Mouse (Mus musculus): ENCODE results near the gene Plekhj1.
A peak's percentile ranks its signal among the peaks of the same experiment; 100 is the strongest.

The Plekhj1 gene

DNA sequence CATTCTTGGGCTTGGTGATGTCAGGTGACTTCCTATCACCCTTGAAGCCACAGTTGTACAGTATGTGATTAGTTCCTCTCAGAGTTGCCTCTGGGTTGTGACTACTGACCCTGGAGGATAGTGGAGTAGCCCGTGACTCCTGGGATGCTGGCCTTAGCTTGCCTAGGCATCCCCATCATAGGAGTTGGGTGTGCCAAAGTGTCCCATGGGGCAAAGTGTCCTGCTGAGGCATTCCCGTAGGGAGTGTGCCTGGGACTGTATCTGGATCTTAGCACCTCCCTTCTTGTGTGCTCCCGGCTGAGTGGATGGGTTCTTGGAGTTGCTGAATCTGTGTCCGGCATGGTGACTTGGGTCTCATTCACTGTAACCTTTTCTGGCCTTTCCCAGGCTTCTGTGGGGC, 23.4 kb downstream of the Plekhj1 start:
- no peak for DNase-seq

DNA sequence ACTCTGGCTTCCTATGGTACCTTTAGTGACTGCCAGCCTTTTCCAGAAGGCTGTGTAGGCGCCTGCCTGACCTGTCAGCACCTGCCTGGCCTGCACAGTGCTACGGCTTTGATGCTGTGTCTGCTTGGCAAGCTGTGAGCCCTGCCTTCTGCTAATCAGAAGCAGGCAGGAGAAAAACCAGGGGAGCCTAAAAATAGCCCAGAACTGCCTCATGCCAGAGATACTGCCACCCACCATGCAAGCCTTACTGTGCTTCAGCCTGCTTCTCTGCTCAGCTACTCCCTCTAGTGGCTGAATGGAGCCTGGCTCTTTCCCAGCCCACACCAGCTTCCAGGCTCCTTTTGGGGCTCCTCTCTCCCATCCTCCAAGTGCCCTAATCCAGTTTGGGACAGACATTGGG, 23.9 kb downstream of the Plekhj1 start:
- peak; percentile 80 to 82 for DNase-seq

DNA sequence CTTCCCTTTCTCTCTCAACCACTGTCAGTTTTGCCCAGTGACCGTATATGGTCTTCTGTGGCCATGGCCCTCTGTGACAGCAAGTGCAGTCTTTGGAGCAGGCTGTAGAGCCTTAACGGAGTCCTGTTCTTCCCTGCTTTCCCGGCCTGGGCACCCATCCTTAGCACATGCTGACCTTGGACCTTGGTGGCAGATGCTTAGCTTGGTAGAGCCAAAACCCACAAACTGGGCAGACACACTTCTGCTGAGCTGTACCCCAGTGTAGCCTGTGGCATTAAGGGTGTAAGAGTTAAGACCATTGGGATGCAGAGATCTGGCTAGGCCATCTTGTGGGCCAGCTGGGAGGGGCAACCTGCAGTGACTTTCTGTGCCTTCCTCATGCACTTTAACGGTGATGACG, 24.6 kb downstream of the Plekhj1 start:
- DNase-seq: no peak

DNA sequence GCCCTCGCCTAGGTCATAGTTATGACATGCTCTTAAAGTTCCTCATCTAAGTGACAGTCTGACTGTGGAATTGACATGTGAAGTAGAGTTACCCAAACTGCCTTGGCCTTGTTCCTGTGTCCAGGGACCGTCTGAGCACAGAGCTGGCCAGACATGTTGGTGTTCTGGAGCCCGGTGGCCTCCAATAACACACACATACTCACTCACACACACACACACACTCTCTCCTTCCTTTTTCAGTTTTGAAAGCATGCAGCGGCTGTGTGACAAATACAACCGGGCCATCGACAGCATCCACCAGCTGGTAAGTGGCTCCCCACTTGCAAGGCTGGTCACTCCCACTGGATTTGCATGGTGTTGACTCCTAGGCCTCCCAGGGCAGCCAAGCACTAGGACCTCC, 30.1 kb downstream of the Plekhj1 start:
- no peak for DNase-seq

DNA sequence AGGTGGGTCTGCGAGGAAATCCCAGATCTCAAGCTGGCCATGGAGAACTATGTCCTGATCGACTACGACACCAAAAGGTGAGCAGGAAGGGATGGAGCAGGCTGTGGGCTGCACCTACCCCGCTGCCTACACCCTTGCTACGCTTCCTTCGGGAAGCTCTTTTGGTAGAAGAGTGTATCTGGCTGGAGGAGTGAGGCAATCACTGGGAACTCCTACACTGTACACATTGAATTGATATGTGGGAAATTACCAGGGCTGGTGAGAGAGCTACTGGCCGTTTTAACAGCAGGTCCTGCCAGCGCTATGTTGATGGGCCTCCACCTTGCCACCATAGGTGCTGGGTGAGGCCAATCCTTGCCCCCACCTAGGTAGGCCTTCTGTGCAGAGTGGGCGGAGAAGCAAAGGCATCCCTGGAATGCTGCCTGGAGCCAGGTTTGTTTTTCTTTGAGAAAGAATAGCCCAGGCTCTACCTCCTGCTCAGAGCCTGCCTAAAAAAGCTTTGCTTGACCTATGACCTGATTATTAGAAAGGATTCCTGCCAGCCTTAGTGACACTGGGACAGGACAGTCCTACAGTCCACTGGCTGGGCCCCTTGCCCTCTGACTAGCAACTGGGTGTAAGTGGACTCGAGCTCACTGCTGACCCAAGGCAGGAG, 32.1 kb downstream of the Plekhj1 start:
- DNase-seq: peak; percentile 56 to 64

DNA sequence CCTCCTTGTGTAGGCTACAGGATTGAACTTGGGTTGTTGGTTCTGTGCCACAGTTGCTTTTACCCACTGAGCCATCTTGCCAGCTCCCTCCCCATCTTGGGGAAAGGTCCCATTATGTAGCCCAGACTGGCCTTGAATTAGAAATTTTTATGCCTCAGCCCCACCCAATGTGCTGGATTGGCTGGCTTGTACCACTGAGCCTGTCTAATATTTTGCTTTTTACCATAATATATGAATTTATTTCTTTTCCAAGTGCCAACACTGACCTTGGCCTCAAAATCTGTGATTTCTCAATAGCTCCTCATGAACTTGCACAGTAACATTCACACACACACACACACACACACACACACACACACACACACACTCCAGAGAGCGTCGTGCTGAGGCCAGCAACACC, 32.7 kb downstream of the Plekhj1 start:
- DNase-seq: no peak

DNA sequence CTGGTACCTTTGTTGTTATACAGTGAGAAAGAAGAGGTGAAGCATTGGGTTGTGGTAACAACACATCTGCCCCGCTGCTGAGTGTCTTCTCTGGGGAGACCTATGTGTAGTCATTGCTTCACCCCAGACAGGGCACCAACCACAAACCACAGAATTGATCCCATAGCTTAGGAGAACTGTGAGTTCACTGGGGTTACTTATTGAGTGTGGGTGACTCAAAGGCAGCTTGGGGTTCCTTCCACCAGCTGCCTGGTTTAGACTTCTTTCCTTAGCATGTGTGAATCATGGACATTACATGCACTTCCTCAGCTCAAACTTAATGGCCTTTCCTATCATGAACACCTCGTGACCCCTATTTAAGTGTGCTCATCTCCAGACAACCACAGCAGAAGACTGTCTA, 34.9 kb downstream of the Plekhj1 start:
- DNase-seq: no peak

DNA sequence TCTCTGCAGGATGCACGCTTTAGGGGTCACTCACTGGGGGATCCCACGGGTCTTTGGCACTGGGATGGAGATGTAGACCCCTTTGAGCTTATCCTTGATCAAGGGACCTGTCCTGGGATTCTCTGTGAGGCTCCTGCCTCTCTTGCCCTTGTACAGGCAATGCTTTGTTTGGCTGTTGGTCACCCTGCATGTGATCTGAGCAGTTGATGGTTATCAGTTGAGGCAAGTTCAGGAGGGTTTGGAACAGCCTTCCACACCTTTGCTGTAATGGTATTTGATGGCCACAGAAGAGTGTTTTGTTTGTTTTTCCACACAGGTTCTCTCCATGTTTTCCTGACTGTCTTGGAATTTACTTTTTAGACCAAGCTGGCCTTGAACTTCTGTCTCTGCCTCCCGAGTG, 36.6 kb downstream of the Plekhj1 start:
- DNase-seq: no peak

DNA sequence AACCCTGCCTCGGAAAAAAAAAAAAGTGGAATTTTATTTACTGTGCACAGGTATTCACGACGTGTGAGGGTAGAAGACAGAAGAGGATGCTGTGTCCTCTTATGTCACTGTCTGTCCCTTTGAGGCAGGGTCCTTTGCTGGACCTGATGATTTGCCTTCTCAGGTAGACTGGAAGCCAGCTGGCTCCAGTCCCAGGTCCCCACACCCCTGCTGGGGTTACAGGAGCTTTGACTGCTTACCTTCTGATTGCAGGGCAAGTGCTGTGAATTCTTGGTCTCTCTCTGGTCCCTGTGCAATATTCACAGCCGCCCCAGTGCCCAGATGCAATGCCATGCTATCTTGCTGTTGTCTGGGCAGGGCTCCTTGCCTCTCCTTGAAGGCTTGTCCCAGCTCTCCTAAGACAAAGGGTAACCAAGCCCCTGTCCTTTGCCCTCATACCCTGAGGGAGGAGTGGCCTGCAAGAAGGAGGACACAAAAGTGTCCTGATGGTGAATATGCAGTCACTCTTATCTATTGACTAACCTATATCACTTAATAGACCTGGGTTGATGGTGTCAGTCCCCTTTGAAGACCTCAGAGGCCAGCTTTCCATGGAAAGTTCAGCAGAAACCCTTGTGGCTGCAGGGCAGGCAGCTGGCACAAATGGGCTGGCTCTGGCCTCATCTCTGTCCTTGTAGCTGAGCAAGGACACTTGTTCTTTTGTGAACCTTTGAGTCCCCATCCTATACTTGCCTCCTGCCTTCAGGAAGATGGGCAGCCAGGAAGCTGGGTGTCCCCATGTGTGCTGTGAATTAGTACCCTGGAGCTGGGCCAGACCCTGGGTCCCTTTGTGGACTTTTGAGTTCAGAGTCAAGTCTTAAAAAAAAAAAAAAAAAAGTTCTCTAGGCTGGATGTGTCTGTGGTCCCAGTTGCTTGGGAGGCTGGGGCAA, 37.6 kb downstream of the Plekhj1 start:
- peak; percentile 70 to 72 for DNase-seq

DNA sequence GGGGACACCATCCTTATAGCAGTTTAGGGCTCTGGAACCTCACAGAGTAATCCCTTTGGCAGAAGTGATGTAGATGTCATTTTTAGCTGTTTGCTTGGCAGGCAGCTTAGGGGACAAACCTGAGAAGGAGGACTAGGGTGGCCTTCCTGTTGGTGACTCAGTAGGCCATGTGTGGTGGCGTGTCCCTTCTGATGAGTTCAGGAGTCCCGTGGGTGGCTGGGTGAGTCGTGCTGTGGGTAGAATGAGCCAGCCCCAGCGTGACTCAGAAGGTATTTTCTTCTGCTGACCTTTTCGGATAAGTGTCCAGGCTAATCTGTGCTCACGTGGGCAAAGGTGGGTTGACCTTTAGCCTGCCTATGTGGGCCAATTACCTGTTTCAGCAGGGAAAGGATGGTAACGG, 39.8 kb downstream of the Plekhj1 start:
- DNase-seq: no peak

DNA sequence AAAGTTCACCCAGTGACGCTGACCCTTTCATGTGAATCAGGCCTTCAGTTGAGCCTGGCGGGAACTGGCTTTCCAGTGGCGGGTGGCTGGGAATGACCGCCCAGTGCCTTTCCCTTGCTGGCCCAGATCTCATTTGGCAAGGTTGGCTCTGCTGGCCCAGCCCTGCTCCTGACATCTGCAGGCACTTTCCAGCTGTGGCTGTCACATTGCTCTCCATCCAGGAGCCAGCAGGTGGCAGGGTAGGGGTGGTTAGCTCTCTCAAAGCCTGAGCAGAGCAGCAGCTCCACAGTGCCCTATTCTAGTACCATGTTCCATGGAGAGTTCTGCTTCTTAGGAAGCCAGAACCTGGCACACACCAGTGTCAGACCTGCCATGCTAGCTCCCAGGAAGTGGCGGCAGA, 40.7 kb downstream of the Plekhj1 start:
- peak; percentile 86 to 93 for DNase-seq

DNA sequence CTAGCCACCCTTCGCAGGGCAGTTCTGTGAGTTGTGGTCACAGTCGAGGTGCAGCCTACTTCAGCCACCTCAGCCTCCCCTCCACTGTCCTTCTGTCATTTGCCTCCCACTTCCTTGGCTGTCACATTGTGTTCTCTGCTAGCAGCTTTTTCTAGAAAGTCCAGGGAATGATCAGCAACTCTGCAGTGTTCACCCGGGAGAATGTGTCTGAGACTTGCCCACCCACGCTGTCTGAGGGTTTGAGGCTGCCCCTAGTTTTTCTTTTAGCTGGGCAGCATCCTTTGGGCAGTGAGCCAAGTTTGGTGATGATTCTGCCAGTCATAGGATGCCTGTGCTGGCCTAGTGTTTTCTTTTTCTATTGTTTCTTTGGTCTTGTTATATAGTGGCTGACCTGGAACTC, 41.5 kb downstream of the Plekhj1 start:
- no peak for DNase-seq

DNA sequence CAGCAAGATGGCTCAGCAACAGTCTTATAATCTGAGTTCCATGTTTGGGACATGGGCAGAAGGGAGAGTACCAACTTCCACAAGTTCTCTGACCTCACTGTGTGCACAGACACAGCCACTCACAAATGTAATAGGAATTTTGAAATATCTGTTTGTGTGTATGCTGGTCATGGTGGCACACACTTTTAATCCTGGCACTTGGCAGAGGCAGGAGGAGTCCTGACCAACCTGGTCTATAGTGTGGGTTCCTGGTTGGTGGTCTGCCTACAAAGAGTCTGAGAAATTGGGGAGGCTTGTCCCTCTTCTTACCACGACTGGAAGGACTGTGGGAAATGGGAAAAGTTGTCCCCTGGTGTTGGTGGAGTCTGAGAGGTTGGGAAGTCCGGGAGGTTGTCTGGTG, 41.9 kb downstream of the Plekhj1 start:
- no peak for DNase-seq

DNA sequence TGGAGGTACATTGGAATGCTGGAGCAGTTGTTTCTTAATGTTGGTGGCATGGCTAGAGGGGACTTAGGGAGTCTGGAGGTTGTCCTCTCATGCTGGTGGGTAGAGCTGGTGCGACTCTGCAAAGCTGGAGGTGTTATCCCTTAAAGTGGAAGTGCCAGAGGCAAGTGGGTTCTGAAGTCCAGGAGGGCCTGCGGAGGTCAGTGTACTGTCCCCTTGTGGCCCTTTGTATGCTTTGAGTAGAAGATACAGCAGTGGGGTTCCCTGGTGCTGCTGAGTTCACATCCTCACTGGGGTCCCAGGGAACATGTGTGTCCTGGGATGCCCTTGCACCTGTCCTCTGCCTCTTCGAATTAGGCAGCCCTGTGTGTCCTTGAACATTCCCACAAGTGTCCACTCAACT, 42.3 kb downstream of the Plekhj1 start:
- DNase-seq: peak; percentile 15 to 54

DNA sequence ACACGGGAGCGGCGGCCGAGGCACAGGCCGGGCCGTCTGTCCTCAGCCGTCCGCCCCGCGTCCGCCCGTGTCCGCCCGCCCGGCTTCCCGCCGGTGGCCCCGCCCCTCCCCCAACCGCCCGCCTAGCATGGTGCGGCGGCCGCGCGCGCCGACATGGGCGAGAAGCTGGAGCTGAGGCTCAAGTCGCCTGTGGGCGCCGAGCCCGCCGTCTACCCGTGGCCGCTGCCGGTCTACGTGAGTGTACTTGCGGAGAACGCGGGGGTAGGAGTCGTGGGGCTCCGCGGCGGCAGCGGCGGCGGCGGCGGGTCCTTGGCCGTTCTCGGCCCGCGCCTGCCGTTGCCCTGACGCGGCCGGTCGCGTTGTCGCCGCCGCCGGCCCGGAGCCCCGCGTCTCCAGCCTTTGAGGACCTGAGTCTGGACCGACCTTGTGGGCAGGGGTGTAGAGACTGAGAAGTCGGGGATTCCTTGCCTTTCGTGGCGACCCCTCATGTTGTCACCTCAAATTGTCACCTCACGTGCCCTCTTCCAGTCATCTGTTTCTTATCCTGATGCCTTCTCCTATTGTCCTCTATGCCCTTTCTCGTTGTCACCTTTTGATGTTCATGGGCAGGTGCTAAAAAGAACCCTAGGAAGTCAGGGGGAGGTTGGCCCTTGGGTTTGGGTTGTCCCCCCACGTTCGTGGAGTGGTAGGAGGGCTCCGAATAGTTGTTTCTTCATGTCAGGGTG, 43.0 kb downstream of the Plekhj1 start:
- no peak for DNase-seq

DNA sequence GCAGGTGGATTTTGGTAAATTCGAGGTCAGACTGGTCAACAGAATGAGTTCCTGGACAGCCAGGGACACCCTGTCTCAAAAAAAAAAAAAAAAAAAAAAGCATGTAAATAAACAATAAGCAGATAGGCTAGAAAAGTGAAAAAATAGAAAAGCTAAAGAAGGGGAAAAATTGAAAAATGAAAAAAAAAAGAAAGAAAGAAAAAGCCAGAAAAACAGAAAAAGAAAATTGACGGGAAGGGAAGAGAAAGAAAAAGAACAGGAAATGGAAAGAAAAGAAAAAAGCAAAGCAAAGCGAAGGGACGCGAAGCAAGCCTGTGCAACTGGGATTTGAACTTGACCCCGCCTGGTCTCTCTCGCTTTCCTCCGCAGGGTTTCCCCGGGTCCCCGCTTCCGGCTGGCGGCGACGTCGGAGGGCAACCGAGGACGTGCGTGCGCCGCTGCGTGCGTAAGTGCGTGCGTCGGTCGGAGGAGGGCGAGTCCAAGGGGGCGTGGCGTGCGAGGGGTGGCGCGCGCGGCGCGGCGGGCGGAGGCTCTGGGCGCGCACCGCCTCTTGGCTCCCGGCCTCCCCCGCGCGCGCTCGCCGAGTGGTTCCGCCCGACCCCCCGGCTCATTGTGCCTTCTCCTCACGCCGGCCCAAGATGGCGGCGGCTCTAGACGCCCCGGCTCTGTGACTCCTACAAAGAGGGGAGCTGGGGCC, 43.7 kb downstream of the Plekhj1 start, which contains the start of gene Dot1l:
Dot1l (plus strand) TSS at position 613 of the 697 bp plus-strand sequence.
- DNase-seq: peak; percentile 98 to 99

DNA sequence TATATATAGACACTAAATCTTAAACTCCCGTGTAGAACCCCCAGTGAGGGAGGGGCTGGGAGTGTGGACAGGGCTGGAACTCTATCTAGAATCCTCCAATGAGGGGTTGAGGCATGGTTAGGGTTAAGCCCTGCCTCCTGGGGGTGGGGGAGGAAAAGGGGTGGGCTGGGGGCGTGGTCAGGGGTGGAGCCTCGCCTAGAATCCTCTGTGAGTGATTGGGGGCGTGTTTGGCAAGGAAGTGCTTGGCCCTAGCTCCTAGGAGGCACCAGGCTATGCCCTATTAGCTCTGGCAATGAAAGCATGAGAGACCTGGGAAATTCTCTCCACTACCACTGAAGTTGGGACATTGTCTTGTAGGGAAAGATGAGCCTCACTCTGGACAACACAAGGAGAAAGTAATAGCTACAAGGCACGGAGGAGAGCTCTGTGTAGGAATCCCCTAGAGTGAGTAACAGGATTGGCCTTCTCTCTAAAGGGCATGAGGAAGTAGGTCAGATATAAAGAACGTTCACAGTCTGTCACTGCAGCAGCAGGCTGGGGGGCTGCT, 46.3 kb downstream of the Plekhj1 start:
- DNase-seq: peak; percentile 89 to 91

DNA sequence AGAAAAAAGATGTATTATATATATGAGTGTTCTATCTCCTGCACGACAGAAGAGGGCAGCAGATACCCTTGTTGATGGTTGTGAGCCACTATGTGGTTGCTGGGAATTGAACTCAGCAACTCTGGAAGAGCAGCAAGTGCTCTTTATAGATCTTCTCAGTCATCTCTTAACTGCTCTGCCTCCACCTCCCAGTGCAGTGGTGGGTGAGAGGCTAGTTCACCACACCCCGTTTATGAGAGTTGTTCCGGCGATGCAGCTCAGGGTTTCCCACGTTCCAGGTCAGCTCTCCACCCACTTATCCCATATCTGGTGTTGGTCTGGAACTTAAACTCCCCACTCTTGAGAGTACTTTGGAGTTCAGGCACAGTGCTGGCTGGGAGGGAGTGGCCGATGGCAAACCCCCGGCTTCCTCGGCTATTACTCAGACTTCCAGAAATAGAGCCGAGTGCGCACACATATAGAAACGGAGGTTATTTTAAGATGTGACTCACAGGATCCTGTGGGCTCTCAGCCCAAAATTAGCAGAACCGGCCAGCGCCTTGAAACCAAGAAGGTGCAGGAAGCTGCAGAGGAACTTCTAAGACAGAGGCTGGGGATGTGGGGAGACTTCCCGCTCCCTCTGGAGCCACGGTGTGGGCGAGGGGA, 47.1 kb downstream of the Plekhj1 start:
- DNase-seq: peak; percentile 49 to 76

DNA sequence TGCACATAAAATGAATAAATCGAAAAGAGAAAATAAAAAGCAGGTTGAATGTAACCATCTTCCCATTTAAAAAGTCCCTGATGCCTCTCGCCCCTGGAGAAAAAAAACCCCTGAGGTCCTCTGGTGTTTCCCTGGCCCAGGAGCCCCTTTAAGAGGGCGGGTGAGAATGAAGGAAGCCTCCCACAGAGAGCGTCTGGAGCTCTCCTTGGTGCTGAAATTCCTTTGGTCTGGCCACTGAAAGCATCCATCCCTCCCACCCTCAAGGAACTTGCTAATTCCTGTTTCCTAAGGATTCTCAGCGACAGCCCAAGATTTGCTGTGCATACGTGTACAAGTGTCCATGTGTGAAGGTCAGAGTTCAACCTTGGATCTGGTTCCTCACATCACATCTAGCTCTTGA, 49.8 kb downstream of the Plekhj1 start:
- DNase-seq: peak; percentile 77 to 83

DNA sequence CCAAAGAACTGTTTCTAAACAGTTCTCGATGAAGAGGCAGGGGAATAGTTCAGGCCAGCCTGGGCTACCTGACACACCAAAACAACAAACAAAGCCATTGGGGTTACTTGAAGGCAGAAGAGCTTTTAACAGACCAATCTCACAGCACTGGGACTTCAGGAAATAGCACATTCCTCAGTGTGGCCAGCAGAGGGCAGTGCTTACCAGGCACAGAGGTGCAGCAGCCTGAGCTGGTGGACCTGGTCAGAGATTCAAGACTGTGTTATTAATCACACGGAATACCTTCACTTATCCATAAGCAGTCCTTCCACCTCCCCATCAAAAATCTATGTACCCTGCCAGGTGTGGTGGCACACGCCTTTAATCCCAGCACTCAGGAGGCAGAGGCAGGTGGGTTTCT, 51.0 kb downstream of the Plekhj1 start:
- DNase-seq: peak; percentile 74 to 83
